Mouse (Mus musculus): ENCODE measurements around the gene A830018L16Rik. TPM values are rescaled to one million over a fixed set of nuclear protein-coding genes. Genes with fewer than 3 reads are reported as not detected.
"Not testable (repeated sequence)": the region's sequence is repeated elsewhere in the genome, so short reads cannot be mapped to it uniquely, and the experiment has no call there.

Gene A830018L16Rik
- 1 to 10 TPM; 2.2 to 4.6 TPM for total RNA-seq (2021)
- polyA plus RNA-seq (2012; rRNA removed), result 4.0 TPM in 2 replicates
- long read RNA-seq, full-length matches to known transcripts, result 1 of 2 reads
- long read RNA-seq, partial matches to known transcripts, result 0 of 2 reads
- long read RNA-seq, other reads (novel, unspliced or antisense), result 1 of 2 reads

GRCm38 (mm10) chr1:11413894-11414556, at the start of gene A830018L16Rik:
Gene A830018L16Rik (plus strand): TSS chr1:11414105.
- DNase-seq, result peak; percentile 44

DNA sequence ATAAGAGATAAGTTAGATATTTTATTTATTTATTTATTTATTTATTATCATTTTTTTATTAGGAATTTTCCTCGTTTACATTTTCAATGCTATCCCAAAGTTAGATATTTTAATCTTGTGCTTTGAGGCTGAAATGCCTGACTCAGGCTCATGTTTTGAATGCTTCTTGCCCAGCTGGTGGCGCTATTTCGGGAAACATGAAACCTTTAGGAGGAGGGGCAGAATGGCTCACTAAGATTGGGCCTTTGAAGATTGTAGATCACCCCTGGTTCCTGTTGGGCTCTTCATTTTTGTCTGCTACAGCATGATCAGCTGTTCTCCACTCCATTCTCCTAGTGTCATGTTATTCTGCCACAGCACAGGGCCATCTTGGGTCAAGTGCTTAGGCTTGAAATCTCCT, 28.1 kb upstream of the A830018L16Rik start:
- no peak for DNase-seq

GRCm38 (mm10) chr1:11395408-11395807, 18.5 kb upstream of the A830018L16Rik start:
- DNase-seq, result no peak

GRCm38 (mm10) chr1:11395996-11396736, 17.7 kb upstream of the A830018L16Rik start:
- no peak for DNase-seq

DNA sequence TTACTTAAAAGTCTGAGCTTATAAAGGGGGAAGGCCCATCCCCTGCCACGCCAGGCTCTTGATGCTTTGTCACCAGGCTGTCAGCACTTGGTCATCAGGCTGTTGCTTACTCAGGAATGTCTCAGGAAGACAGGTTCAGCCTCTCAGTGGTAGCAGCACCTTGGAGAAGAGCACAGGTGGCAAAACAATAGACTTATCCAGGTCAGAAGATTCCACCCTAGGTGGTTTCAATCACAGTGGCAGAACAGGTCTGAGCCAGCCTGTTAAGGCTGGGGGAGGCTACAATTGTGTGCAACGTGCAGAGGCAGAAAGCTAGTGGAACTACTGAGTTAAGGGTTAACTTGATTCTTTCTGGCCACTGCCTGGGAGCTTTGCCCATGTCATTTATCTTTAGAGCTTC, 12.7 kb upstream of the A830018L16Rik start:
- no peak for DNase-seq

DNA sequence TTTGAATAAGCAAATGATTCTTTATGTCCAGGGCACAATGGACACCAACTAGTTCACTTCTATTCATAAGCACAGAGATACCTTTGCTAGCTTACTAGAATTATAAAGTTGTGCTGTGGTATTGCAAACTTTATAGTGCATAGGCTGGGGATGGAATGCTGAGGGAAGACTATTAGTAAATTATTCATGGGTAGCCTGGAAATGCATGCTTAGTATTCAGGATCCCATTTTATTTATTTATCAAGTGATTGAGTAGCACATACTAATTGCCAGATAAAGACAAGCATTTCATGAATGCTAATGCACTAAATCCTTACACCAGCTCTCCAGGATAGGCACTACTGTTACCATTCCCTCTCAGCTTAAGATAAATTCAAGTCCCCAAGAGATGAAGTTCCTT, 8.4 kb upstream of the A830018L16Rik start:
- no peak for DNase-seq

- DNase-seq, result no peak
Measured at GRCm38 (mm10) chr1:11406026-11406425, 7.9 kb upstream of the A830018L16Rik start.

DNA sequence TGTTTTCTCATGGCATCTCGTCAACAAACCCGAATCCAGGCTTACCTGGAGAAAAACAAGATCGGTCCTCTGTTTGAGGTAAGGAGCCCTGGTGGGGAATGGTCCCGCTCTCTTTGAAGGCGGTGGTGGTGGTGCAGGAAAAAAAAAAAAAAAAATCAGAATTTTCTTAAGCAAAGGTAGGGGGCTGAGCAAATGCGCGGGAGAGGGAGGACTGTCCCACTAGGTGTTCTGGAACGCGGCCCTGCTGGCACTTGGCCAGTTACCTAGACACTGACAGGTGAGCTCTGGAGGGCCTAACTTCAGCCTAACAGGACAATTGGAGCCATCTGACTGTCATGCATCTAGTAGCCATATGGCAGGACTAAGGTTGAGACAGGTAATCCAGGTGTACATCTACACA, 655 bp downstream of the A830018L16Rik start:
- no peak for DNase-seq

DNA sequence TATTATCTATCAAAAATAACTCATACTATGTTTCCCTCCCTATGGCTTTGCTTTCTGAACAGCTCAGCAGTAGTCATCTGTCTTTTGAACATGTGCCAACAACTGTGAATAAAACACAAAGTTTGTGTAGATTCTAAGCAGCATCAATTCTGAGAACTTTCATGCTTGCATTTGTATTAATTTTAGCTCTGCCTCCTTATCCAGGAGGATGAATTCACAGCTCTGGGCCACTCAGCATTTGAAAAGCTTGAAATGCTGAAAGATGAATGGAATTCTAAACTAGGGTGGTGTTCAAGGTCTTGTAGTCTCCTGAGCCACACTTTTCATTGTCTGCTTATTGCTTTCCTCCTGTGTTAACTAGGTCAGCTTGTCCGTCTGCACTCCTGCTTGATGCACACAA, 13.4 kb downstream of the A830018L16Rik start:
- no peak for DNase-seq

GRCm38 (mm10) chr1:11458353-11458752, 44.4 kb downstream of the A830018L16Rik start:
- peak; percentile 4 for DNase-seq

DNA sequence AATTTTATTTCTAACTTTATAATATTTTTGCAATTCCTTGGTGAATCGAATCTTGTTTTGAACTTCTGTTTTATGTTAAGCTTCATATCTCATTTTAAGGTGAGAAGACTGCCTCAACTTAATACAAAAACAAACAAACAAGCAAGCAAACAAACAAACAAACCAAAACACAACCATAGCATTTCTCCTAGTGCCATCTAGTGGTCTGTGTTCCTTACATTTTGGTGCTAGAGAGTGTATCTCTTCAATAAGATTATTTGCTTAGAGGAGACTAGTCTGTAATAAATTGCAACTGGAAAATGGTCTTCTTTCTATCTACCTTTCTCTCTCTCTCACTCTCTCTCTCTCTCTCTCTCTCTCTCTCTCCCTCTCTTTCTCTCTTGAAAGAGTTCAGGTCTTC, 52.4 kb downstream of the A830018L16Rik start:
- no peak for DNase-seq

DNA sequence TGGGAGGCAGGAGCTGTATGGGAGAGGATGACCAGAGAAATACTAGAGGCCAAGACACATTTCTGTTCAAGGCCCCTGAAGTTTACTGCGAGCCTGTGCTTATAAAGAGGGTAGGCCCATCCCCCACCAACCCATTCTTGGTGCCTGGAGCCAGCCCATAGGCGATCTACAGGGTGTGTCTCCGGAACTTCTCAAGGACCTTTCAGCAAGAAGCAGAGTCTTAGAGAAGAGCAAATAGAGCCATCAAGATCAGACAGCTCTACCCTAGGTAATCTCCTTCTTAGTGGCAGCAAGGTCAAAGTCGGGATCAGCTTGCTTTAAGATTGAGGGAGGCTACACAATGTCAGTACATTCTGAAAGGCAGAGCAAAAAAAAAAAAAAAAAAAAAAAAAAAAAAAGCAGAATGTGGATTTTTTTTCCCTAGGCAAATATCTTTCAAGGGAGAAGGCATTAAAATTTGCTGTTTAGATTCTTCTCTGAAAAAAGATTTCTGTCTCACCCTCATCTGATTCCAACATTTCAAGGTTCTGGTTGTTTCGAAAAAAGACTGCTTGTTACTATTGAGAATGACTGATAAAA, 53.2 kb downstream of the A830018L16Rik start:
- DNase-seq, result no peak

GRCm38 (mm10) chr1:11492936-11493335, 79.0 kb downstream of the A830018L16Rik start:
- no peak for DNase-seq

GRCm38 (mm10) chr1:11501556-11501955, 87.7 kb downstream of the A830018L16Rik start:
- DNase-seq, result no peak

DNA sequence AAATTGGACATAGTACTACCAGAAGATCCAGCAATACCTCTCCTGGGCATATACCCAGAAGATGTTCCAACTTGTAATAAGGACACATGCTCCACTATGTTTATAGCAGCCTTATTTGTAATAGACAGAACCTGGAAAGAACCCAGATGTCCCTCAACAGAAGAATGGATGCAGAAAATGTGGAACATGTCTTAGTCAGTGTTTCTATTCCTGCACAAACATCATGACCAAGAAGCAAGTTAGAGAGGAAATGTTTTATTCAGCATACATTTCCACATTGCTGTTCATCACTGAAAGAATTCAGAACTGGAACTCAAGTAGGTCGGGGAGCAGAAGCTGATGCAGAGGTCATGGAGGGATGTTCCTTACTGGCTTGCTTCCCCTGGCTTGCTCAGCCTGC, 135.9 kb downstream of the A830018L16Rik start:
- DNase-seq, result not testable (repeated sequence)

DNA sequence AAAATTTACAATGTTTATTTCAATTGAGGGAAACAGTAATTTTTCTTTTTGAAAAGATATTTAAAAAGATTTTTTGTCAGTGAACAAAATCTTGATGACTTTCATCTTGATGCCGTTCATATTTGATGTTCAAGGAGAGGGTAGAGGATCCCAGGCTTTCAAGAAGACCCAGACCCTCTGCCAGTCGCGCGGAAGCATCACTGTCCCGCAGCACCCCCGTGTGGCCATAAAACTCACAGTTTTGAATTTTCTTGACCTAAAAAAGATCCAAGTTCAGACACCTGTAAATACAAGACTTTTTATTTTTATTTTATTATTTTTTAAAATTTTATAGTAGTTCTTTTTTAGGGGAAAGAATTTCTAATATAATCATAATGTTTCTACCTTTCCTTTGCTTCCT, 151.4 kb downstream of the A830018L16Rik start:
- DNase-seq, result no peak

GRCm38 (mm10) chr1:11566730-11567129, 152.8 kb downstream of the A830018L16Rik start:
- no peak for DNase-seq

- DNase-seq, result no peak
Measured at GRCm38 (mm10) chr1:11567300-11567885, 153.5 kb downstream of the A830018L16Rik start.

DNA sequence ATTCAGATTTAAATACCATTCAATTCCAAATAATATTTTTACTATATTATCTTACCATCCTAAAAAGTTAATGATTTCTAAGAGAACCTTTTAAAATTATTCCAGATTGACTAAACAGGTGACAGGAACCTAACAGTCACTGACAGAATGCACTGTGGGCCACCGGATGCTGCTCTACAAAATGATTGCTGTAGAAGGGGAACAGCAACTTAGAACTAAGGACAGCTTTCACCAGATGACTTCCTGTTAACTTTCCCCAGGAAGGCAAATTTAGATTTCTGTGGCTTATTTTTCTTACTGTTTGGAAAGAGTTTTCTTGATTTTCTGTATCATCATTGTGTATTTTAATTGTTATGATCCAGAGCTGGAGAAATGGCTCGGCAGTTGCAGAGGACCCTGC, 156.4 kb downstream of the A830018L16Rik start:
- DNase-seq, result no peak

DNA sequence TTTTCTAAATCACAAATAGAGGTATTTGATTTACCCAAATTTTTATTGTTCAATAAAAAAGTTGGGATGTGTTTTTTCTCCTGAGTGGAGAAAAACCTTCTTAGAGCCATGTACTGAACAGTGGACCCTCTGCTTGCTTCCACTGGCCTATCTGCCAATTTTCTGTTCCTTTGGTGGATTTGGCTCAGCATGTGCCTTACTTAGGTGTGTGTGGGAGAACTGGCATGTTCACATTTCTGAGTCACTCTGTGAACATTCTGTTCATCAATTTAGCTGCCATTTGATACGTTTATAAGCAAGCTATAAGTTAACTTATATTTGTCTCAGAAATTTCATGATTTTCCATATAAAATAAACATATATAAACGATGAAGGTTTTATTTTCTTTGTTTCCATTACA, 159.6 kb downstream of the A830018L16Rik start:
- DNase-seq, result no peak

DNA sequence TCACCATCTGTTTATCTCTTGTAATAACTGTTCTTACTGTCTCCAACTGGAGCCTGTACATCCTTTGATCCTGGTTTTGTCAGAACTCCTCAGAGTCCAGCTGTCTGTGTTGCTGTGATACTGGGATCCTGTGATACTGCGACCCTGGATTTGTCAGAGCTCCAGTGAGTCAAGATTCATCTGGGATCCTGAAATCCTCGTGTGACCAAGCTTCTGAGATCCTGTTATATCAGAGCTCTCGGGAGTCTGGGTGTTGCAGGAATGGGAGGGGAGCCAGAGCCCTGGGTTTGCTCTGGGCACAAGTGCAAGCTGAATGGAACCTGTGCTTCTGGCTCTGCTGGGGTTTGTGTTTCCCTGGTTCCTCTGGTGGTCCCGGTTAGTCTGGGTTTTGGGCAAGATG, 166.1 kb downstream of the A830018L16Rik start:
- DNase-seq, result no peak

GRCm38 (mm10) chr1:11588305-11588704, 174.4 kb downstream of the A830018L16Rik start:
- no peak for DNase-seq

GRCm38 (mm10) chr1:11650137-11650536, 236.2 kb downstream of the A830018L16Rik start:
- DNase-seq, result no peak

All from adrenal gland, adult 2 months (tissue).